Mouse (Mus musculus) cortical plate, adult 2 months (tissue): ENCODE results near the gene Mycl. TPM values are rescaled to one million over a fixed set of nuclear protein-coding genes. Genes with fewer than 3 reads are reported as not detected.

Experiments used
- H3K27ac ChIP-seq: fragments of 200-500 bp; 2 replicates; pipeline ENCODE4 v1.5.1; 2012; ENCODE audit warnings: low read length, control low read depth, inconsistent platforms; ENCODE audit not compliant: insufficient read depth
- H3K4me1 ChIP-seq: fragments of 200-500 bp; 2 replicates; pipeline ENCODE4 v1.6.1; 2011; ENCODE audit warnings: low read length; ENCODE audit not compliant: control insufficient read depth, insufficient read depth
- H3K4me3 ChIP-seq: fragments of 200-500 bp; 2 replicates; pipeline ENCODE4 v1.5.1; 2011; ENCODE audit warnings: mild to moderate bottlenecking, low read length, control low read depth; ENCODE audit not compliant: insufficient read depth
- CTCF ChIP-seq: fragments of 200-500 bp; IDR thresholded peaks from 2 replicates; pipeline ENCODE4 v1.5.1; 2011; ENCODE audit warnings: mild to moderate bottlenecking, control low read depth, low read length; ENCODE audit not compliant: insufficient read depth; ENCODE audit errors: extremely low read depth
- POLR2A ChIP-seq: fragments of 200-500 bp; IDR thresholded peaks from 2 replicates; pipeline ENCODE4 v1.6.1; 2011; ENCODE audit warnings: mild to moderate bottlenecking, low read length, control low read depth; ENCODE audit not compliant: insufficient read depth; ENCODE audit errors: extremely low read depth
- polyA plus RNA-seq: library from polyadenylated mRNA; depleted of rRNA; stranded (reverse); fragments of >200 nt; gene quantifications from 2 replicates; pipeline ENCODE4 v1.2.3, GENCODE M21; 2012; rRNA removed

The Mycl gene
- polyA plus RNA-seq, 1 experiment, result 8.4 TPM

DNA sequence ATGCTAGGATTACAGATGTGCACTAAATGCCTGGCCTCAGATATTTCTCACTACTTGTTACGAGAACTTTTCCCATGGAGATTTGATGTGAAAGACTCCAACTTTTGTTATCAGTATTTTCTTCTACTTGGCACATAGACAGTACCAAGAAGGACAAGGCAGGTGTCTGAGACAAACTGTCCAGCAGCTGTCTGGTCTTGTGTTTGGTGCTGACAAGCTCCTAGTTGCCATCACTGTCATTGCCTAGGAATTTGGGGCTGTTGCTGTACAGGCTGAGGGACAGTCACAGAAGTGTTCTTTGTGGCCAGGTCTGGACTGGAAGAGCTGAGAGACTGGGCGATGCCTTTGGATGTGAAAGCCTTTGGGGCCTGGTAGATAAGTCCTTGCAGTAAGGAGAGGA lies 40.2 kb downstream of the Mycl start:
- TF ChIP-seq POLR2A (no peak), CTCF (no peak)
- Histone ChIP-seq H3K4me1 (peaks cover 2% of the 10 kb centered on the region; the same call in 1 of the 2 replicates), H3K4me3 (no peak overlapping the region)

GRCm38 (mm10) chr4:123036710-123037109 lies 41.3 kb downstream of the Mycl start:
- Histone ChIP-seq H3K27ac (no peak overlapping the region), H3K4me1 (peaks cover 2% of the 10 kb centered on the region; the same call in 1 of the 2 replicates), H3K4me3 (no peak overlapping the region)
- no peak for TF ChIP-seq CTCF
- no peak for TF ChIP-seq POLR2A

More for the DNA sequence above, 40.2 kb downstream of the Mycl start:
- no peak overlapping the region for H3K27ac ChIP-seq

DNA sequence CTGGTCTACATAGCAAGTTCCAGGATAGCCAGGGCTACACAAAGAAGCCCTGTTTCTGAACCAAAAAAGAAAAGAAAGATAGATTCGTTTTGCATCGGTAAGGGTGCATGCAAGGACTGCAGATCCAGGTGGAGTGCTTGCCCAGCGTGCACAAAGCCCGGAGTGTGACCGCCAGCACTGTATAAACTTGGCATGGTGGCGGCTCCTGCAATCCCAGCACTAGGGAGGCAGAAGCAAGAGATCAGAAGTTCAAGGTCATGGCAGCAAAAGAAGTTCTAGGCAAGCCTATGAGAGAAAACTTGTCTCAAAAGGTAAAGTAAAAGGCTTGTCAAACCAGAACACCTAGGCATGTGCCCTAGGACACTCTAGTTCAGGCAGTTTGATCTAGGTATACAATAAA lies 45.7 kb downstream of the Mycl start:
- Histone ChIP-seq H3K27ac (no peak overlapping the region), H3K4me1 (peaks cover 6% of the 10 kb centered on the region; the same call in 1 of the 2 replicates), H3K4me3 (no peak overlapping the region)
- TF ChIP-seq CTCF, result no peak
- no peak for TF ChIP-seq POLR2A

DNA sequence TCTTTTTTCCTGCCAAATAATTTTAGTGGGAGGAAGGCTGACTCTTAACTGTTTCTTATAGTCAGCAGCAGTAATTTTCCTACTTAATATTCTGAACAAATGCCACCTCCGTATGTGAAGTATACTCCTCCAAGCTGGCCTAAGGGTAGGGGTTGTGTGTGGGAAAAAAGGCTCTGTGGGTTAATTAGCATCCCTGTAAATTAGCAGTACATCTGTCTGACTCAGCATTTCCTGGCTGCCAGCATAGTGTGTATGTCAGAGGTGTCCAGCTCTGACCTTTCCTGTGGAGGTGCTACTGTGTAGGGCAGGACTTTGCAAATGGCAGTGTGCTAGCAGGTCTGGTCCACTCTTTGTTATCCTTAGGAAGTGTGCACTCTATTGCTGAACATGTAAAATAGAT lies 48.4 kb downstream of the Mycl start:
- Histone ChIP-seq H3K4me3 (no peak overlapping the region), H3K4me1 (peaks cover 7% of the 10 kb centered on the region; the same call in 1 of the 2 replicates), H3K27ac (no peak overlapping the region)
- TF ChIP-seq CTCF, result no peak
- no peak for TF ChIP-seq POLR2A

GRCm38 (mm10) chr4:123044842-123045241 lies 49.4 kb downstream of the Mycl start:
- no peak overlapping the region for H3K27ac ChIP-seq
- TF ChIP-seq POLR2A, result no peak
- TF ChIP-seq CTCF, result no peak
- peaks cover 7% of the 10 kb centered on the region; the same call in 1 of the 2 replicates for H3K4me1 ChIP-seq
- no peak overlapping the region for H3K4me3 ChIP-seq

DNA sequence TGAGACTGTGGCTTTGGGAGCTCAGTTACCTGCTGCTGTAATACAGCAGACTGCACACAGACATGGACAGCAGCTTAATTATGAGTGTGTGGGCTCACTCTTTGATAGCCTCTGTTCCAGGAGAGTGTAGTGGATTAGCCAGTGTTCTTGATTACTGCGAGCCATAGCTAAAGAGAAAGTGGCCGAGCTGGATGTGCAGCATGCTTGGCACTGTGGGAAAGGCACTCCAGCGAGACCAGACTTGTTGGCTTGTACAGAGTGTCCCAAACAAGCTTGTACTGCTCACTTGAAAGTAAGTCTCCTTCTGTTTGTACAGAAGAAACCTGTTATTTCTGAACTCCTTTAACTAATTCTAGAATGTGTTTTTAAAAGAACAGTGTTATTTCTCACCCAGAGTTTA lies 50.8 kb downstream of the Mycl start:
- Histone ChIP-seq H3K4me3 (no peak overlapping the region), H3K4me1 (peaks cover 7% of the 10 kb centered on the region; the same call in 1 of the 2 replicates), H3K27ac (no peak overlapping the region)
- TF ChIP-seq CTCF (no peak), POLR2A (no peak)

DNA sequence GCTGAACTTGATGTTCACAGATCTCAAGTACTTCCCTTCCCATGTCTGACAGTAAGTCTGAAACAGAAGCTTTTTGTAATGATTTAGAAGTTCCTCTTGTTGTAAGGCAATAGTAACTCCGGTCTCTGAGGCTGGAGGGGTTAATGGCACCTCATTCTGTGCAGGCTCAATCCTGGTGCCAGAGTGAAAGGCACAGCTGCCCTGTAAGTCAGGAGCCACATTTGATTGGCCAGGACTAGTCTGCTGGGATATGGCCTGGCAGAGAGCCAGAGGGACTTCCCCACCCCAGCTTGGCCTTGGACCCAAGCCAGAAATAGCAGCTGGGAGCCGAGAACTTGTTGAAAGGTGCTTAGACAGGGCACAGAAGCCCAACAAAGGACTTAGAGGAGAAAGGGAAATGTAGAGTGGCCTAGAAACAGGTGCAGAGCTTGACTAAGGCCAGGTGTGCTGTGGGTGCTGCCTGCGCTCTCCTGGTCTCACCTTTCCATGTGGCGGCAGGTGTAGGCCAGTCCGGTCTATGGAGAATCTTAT lies 55.3 kb downstream of the Mycl start:
- no peak for TF ChIP-seq CTCF
- no peak for TF ChIP-seq POLR2A
- no peak overlapping the region for H3K4me3 ChIP-seq
- peaks cover 12% of the 10 kb centered on the region for H3K4me1 ChIP-seq
- H3K27ac ChIP-seq, result no peak overlapping the region

Other genes starting within 250 kb of the Mycl start
- gene Ppt1, start 159.4 kb upstream of the Mycl start, polyA plus RNA-seq, result 117 and 120 TPM in 2 replicates
- gene Cap1, start 109.6 kb upstream of the Mycl start, polyA plus RNA-seq, result 134 and 146 TPM in 2 replicates
- 36.1 and 37.3 TPM in 2 replicates for gene Mfsd2a, start 34.5 kb upstream of the Mycl start, polyA plus RNA-seq
- 12.6 and 15.7 TPM in 2 replicates for gene Trit1, start 20.9 kb downstream of the Mycl start, polyA plus RNA-seq
- gene Bmp8b, start 109.5 kb downstream of the Mycl start, polyA plus RNA-seq, result 0.15 and 0.40 TPM in 2 replicates
- 0.08 and 0.21 TPM in 2 replicates for gene Oxct2b, start 120.6 kb downstream of the Mycl start, polyA plus RNA-seq
- 18.2 and 19.7 TPM in 2 replicates for gene Ppie, start 144.3 kb downstream of the Mycl start, polyA plus RNA-seq
- gene Hpcal4, start 187.6 kb downstream of the Mycl start, polyA plus RNA-seq, result 562 and 609 TPM in 2 replicates
- gene Nt5c1a, start 205.9 kb downstream of the Mycl start, polyA plus RNA-seq, result 3.3 and 3.7 TPM in 2 replicates
- gene Heyl, start 237.9 kb downstream of the Mycl start, polyA plus RNA-seq, result 2.0 TPM in 2 replicates